Mouse (Mus musculus): Measurements from ENCODE around the gene Gemin5.
A peak's percentile ranks its signal among the peaks of the same experiment; 100 is the strongest.

- peak; percentile 10; the same call in 1 of the 2 replicates for TF ChIP-seq CTCF (IDR thresholded peaks at IDR 0.05; ENCODE audit: extremely low read depth, insufficient read length, insufficient replicate concordance, low read depth, low read length)
- TF ChIP-seq POLR2A (IDR thresholded peaks at IDR 0.05; ENCODE audit: low read depth, low read length) = no peak
Measured at GRCm38 (mm10) chr11:58126397-58127160, 41.8 kb downstream of the Gemin5 start.

All from small intestine, adult 2 months (tissue).